Mouse (Mus musculus): ENCODE measurements around the gene Fgf11. TPM values are rescaled to one million over a fixed set of nuclear protein-coding genes. Genes with fewer than 3 reads are reported as not detected.

Fgf11 gene
- polyA plus RNA-seq, 1 experiment from 2014 or later, result 2.5 TPM

- peak overlapping the region; percentile 80 for H3K4me2 ChIP-seq
Observed at GRCm38 (mm10) chr11:69758971-69759721, 42.5 kb downstream of the Fgf11 start.

GRCm38 (mm10) chr11:69758478-69758970, 43.1 kb downstream of the Fgf11 start, which contains the start of gene Polr2a:
TSS of gene Polr2a (minus strand) at chr11:69758637.
- peak; percentile 96 for ATAC-seq (replicated peaks; ENCODE audit: insufficient number of reproducible peaks, low FRiP score, low TSS enrichment)
- Histone ChIP-seq H3K27ac (ENCODE audit: low read depth, low read length) (peak within 1 kb of the TSS; percentile 97), H3K27me3 (ENCODE audit: control insufficient read depth, insufficient read depth, low read length) (no peaks in the 10 kb centered on the region), H3K4me3 (ENCODE audit: low read depth, low read length) (peak within 1 kb of the TSS; percentile 70), H3K4me1 (ENCODE audit: control insufficient read depth, insufficient read depth, low read length) (peaks cover 34% of the 10 kb centered on the region), H3K4me2 (peak within 1 kb of the TSS; percentile 80), H3K9me3 (replicated peaks; ENCODE audit: control insufficient read depth, low read length) (no peaks in the 10 kb centered on the region), H3K36me3 (ENCODE audit: control insufficient read depth, insufficient read depth, low read length) (no peaks in the 10 kb centered on the region), H3K9ac (ENCODE audit: low read depth, low read length) (peak within 1 kb of the TSS; percentile 92)
- WGBS (ENCODE audit: insufficient replicate concordance), result under 1% methylated on average over 35 of the region's 36 CpGs

More at GRCm38 (mm10) chr11:69758971-69759721, 42.5 kb downstream of the Fgf11 start:
- H3K9ac ChIP-seq (ENCODE audit: low read depth, low read length), result peak overlapping the region; percentile 92
- H3K4me3 ChIP-seq (ENCODE audit: low read depth, low read length), result peak overlapping the region; percentile 70
- WGBS (ENCODE audit: insufficient replicate concordance), result under 1% methylated on average over 37 of the region's 37 CpGs
- no peaks in the 10 kb centered on the region for H3K27me3 ChIP-seq (ENCODE audit: control insufficient read depth, insufficient read depth, low read length)
- no peaks in the 10 kb centered on the region for H3K36me3 ChIP-seq (ENCODE audit: control insufficient read depth, insufficient read depth, low read length)
- peak overlapping the region; percentile 97 for H3K27ac ChIP-seq (ENCODE audit: low read depth, low read length)
- H3K9me3 ChIP-seq (replicated peaks; ENCODE audit: control insufficient read depth, low read length), result no peaks in the 10 kb centered on the region
- peaks cover 34% of the 10 kb centered on the region for H3K4me1 ChIP-seq (ENCODE audit: control insufficient read depth, insufficient read depth, low read length)
- ATAC-seq (replicated peaks; ENCODE audit: insufficient number of reproducible peaks, low FRiP score, low TSS enrichment), result peak; percentile 84

GRCm38 (mm10) chr11:69758090-69758456, 43.6 kb downstream of the Fgf11 start:
- H3K9me3 ChIP-seq (replicated peaks; ENCODE audit: control insufficient read depth, low read length), result no peaks in the 10 kb centered on the region
- peak overlapping the region; percentile 97 for H3K27ac ChIP-seq (ENCODE audit: low read depth, low read length)
- H3K4me2 ChIP-seq, result peak overlapping the region; percentile 80
- H3K4me3 ChIP-seq (ENCODE audit: low read depth, low read length), result peak overlapping the region; percentile 70
- no peaks in the 10 kb centered on the region for H3K36me3 ChIP-seq (ENCODE audit: control insufficient read depth, insufficient read depth, low read length)
- ATAC-seq (replicated peaks; ENCODE audit: insufficient number of reproducible peaks, low FRiP score, low TSS enrichment), result peak; percentile 90
- peak overlapping the region; percentile 92 for H3K9ac ChIP-seq (ENCODE audit: low read depth, low read length)
- under 1% methylated on average over 26 of the region's 26 CpGs for WGBS (ENCODE audit: insufficient replicate concordance)
- H3K4me1 ChIP-seq (ENCODE audit: control insufficient read depth, insufficient read depth, low read length), result peaks cover 34% of the 10 kb centered on the region
- H3K27me3 ChIP-seq (ENCODE audit: control insufficient read depth, insufficient read depth, low read length), result no peaks in the 10 kb centered on the region

GRCm38 (mm10) chr11:69757303-69758089, 44.2 kb downstream of the Fgf11 start:
- no peak for ATAC-seq (replicated peaks; ENCODE audit: insufficient number of reproducible peaks, low FRiP score, low TSS enrichment)
- H3K4me1 ChIP-seq (ENCODE audit: control insufficient read depth, insufficient read depth, low read length), result peaks cover 36% of the 10 kb centered on the region
- H3K9ac ChIP-seq (ENCODE audit: low read depth, low read length), result peak overlapping the region; percentile 92
- WGBS (ENCODE audit: insufficient replicate concordance), result 46% methylated on average over 9 of the region's 9 CpGs
- H3K4me3 ChIP-seq (ENCODE audit: low read depth, low read length), result peak overlapping the region; percentile 70
- peak overlapping the region; percentile 97 for H3K27ac ChIP-seq (ENCODE audit: low read depth, low read length)
- H3K9me3 ChIP-seq (replicated peaks; ENCODE audit: control insufficient read depth, low read length), result no peaks in the 10 kb centered on the region
- peak overlapping the region; percentile 80 for H3K4me2 ChIP-seq
- H3K36me3 ChIP-seq (ENCODE audit: control insufficient read depth, insufficient read depth, low read length), result no peaks in the 10 kb centered on the region
- no peaks in the 10 kb centered on the region for H3K27me3 ChIP-seq (ENCODE audit: control insufficient read depth, insufficient read depth, low read length)

GRCm38 (mm10) chr11:69754701-69755100, 47.0 kb downstream of the Fgf11 start:
- 50% methylated on average over 3 of the region's 3 CpGs for WGBS (ENCODE audit: insufficient replicate concordance)
- Histone ChIP-seq H3K27me3 (ENCODE audit: control insufficient read depth, insufficient read depth, low read length) (no peaks in the 10 kb centered on the region), H3K4me3 (ENCODE audit: low read depth, low read length) (no peak overlapping the region), H3K9me3 (replicated peaks; ENCODE audit: control insufficient read depth, low read length) (no peaks in the 10 kb centered on the region), H3K36me3 (ENCODE audit: control insufficient read depth, insufficient read depth, low read length) (no peaks in the 10 kb centered on the region), H3K9ac (ENCODE audit: low read depth, low read length) (no peak overlapping the region), H3K4me1 (ENCODE audit: control insufficient read depth, insufficient read depth, low read length) (peaks cover 40% of the 10 kb centered on the region), H3K4me2 (no peak overlapping the region; the same call in 1 of the 2 replicates), H3K27ac (ENCODE audit: low read depth, low read length) (no peak overlapping the region)
- no peak for ATAC-seq (replicated peaks; ENCODE audit: insufficient number of reproducible peaks, low FRiP score, low TSS enrichment)

GRCm38 (mm10) chr11:69754233-69754632, 47.4 kb downstream of the Fgf11 start:
- ATAC-seq (replicated peaks; ENCODE audit: insufficient number of reproducible peaks, low FRiP score, low TSS enrichment), result no peak
- Histone ChIP-seq H3K4me1 (ENCODE audit: control insufficient read depth, insufficient read depth, low read length) (peaks cover 37% of the 10 kb centered on the region), H3K4me2 (no peak overlapping the region), H3K36me3 (ENCODE audit: control insufficient read depth, insufficient read depth, low read length) (no peaks in the 10 kb centered on the region), H3K9me3 (replicated peaks; ENCODE audit: control insufficient read depth, low read length) (no peaks in the 10 kb centered on the region), H3K4me3 (ENCODE audit: low read depth, low read length) (no peak overlapping the region), H3K9ac (ENCODE audit: low read depth, low read length) (no peak overlapping the region), H3K27me3 (ENCODE audit: control insufficient read depth, insufficient read depth, low read length) (no peaks in the 10 kb centered on the region), H3K27ac (ENCODE audit: low read depth, low read length) (no peak overlapping the region)
- 77% methylated on average over 5 of the region's 5 CpGs for WGBS (ENCODE audit: insufficient replicate concordance)

GRCm38 (mm10) chr11:69752686-69753085, 49.0 kb downstream of the Fgf11 start:
- Histone ChIP-seq H3K36me3 (ENCODE audit: control insufficient read depth, insufficient read depth, low read length) (no peaks in the 10 kb centered on the region), H3K27me3 (ENCODE audit: control insufficient read depth, insufficient read depth, low read length) (no peaks in the 10 kb centered on the region), H3K9ac (ENCODE audit: low read depth, low read length) (no peak overlapping the region), H3K27ac (ENCODE audit: low read depth, low read length) (no peak overlapping the region), H3K9me3 (replicated peaks; ENCODE audit: control insufficient read depth, low read length) (no peaks in the 10 kb centered on the region), H3K4me3 (ENCODE audit: low read depth, low read length) (no peak overlapping the region), H3K4me2 (no peak overlapping the region), H3K4me1 (ENCODE audit: control insufficient read depth, insufficient read depth, low read length) (peaks cover 37% of the 10 kb centered on the region)
- ATAC-seq (replicated peaks; ENCODE audit: insufficient number of reproducible peaks, low FRiP score, low TSS enrichment), result no peak

- no peak overlapping the region for H3K4me3 ChIP-seq (ENCODE audit: low read depth, low read length)
- no peak for ATAC-seq (replicated peaks; ENCODE audit: insufficient number of reproducible peaks, low FRiP score, low TSS enrichment)
Observed at GRCm38 (mm10) chr11:69751635-69752034, 50.0 kb downstream of the Fgf11 start.

More at GRCm38 (mm10) chr11:69751635-69752034, 50.0 kb downstream of the Fgf11 start:
- Histone ChIP-seq H3K36me3 (ENCODE audit: control insufficient read depth, insufficient read depth, low read length) (peaks cover 2% of the 10 kb centered on the region; the same call in 1 of the 2 replicates), H3K27me3 (ENCODE audit: control insufficient read depth, insufficient read depth, low read length) (no peaks in the 10 kb centered on the region), H3K9me3 (replicated peaks; ENCODE audit: control insufficient read depth, low read length) (no peaks in the 10 kb centered on the region), H3K4me2 (peak overlapping the region; percentile 23), H3K27ac (ENCODE audit: low read depth, low read length) (peak overlapping the region; percentile 0; the same call in 1 of the 2 replicates), H3K9ac (ENCODE audit: low read depth, low read length) (no peak overlapping the region), H3K4me1 (ENCODE audit: control insufficient read depth, insufficient read depth, low read length) (peaks cover 30% of the 10 kb centered on the region)
- WGBS (ENCODE audit: insufficient replicate concordance), result 31% methylated on average over 3 of the region's 3 CpGs
